Mouse (Mus musculus): ENCODE measurements around the gene Tfap2a. TPM values are rescaled to one million over a fixed set of nuclear protein-coding genes. Genes with fewer than 3 reads are reported as not detected.

The Tfap2a gene
- total RNA-seq, 1 experiment: 0.27 TPM

DNA sequence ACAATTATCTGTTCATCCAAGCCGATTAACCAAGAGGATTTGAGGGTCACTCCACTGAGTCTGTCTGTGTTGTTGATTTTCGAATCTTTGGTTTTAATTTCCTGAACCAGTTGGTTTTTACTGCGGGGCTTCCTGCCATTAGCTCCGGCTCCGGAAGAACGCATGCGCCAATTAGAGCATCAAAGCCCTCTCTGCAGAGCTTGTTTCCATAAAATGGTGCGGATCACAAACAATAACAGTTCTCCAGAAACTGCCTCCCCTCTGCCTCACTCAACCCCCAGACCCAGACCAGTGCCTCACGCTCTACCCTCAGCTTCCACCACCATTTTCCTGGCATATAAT is 18.5 kb downstream of the Tfap2a start:
- in situ Hi-C loops (cut with MboI; ENCODE audit: low sequenced_read_pairs in 2 of 2, unreplicated experiment in 2 of 2): no loop called here
- TF ChIP-seq MAFK (IDR thresholded peaks at IDR 0.05; ENCODE audit: insufficient read depth, low read depth, low read length) (no peak), CHD2 (IDR thresholded peaks at IDR 0.05; ENCODE audit: low read depth, low read length) (no peak), HCFC1 (IDR thresholded peaks at IDR 0.05; ENCODE audit: borderline replicate concordance, insufficient read depth, low read length) (no peak), ZC3H11A (IDR thresholded peaks at IDR 0.05; ENCODE audit: borderline replicate concordance, low read depth, low read length) (no peak), ZNF384 (IDR thresholded peaks at IDR 0.05; ENCODE audit: low read depth, low read length) (no peak)
- Histone ChIP-seq H3K9ac (ENCODE audit: insufficient read depth, low read depth, low read length, poor library complexity, severe bottlenecking) (no peak overlapping the region), H3K9me3 (ENCODE audit: control insufficient read depth, insufficient read depth, low read depth, low read length) (no peaks in the 10 kb centered on the region), H3K27ac (ENCODE audit: insufficient read depth, low read depth, low read length, poor library complexity, severe bottlenecking) (no peak overlapping the region), H3K4me1 (ENCODE audit: control insufficient read depth in 2 of 2, insufficient read depth in 2 of 2, low read length in 2 of 2, poor library complexity in 1 of 2) (peaks cover 9 to 16% of the 10 kb centered on the region in 2 experiments; a peak in 3 of 4 replicates), H3K4me3 (ENCODE audit: insufficient read depth in 1 of 2, low read depth in 1 of 2, low read length in 2 of 2, poor library complexity in 1 of 2, severe bottlenecking in 1 of 2) (no peak overlapping the region), H3K36me3 (ENCODE audit: control insufficient read depth, insufficient read depth, low read length, poor library complexity, severe bottlenecking) (no peaks in the 10 kb centered on the region)
- no peak for DNase-seq (ENCODE audit: low read depth, low spot score)

GRCm38 (mm10) chr13:40719066-40719740 is 19.0 kb downstream of the Tfap2a start:
- Histone ChIP-seq H3K27ac (ENCODE audit: insufficient read depth, low read depth, low read length, poor library complexity, severe bottlenecking) (no peak overlapping the region), H3K36me3 (ENCODE audit: control insufficient read depth, insufficient read depth, low read length, poor library complexity, severe bottlenecking) (no peaks in the 10 kb centered on the region), H3K9ac (ENCODE audit: insufficient read depth, low read depth, low read length, poor library complexity, severe bottlenecking) (no peak overlapping the region), H3K9me3 (ENCODE audit: control insufficient read depth, insufficient read depth, low read depth, low read length) (no peaks in the 10 kb centered on the region), H3K4me3 (ENCODE audit: insufficient read depth in 1 of 2, low read depth in 1 of 2, low read length in 2 of 2, poor library complexity in 1 of 2, severe bottlenecking in 1 of 2) (no peak overlapping the region; a peak in 1 of 4 replicates), H3K4me1 (ENCODE audit: control insufficient read depth in 2 of 2, insufficient read depth in 2 of 2, low read length in 2 of 2, poor library complexity in 1 of 2) (peaks cover 9 to 16% of the 10 kb centered on the region in 2 experiments; a peak in 3 of 4 replicates)
- DNase-seq (ENCODE audit: low read depth, low spot score): no peak
- in situ Hi-C loops (cut with MboI; ENCODE audit: low sequenced_read_pairs in 2 of 2, unreplicated experiment in 2 of 2): no loop called here
- TF ChIP-seq ZNF384 (IDR thresholded peaks at IDR 0.05; ENCODE audit: low read depth, low read length) (no peak), CHD2 (IDR thresholded peaks at IDR 0.05; ENCODE audit: low read depth, low read length) (no peak), MAFK (IDR thresholded peaks at IDR 0.05; ENCODE audit: insufficient read depth, low read depth, low read length) (no peak), HCFC1 (IDR thresholded peaks at IDR 0.05; ENCODE audit: borderline replicate concordance, insufficient read depth, low read length) (no peak), ZC3H11A (IDR thresholded peaks at IDR 0.05; ENCODE audit: borderline replicate concordance, low read depth, low read length) (no peak)

DNA sequence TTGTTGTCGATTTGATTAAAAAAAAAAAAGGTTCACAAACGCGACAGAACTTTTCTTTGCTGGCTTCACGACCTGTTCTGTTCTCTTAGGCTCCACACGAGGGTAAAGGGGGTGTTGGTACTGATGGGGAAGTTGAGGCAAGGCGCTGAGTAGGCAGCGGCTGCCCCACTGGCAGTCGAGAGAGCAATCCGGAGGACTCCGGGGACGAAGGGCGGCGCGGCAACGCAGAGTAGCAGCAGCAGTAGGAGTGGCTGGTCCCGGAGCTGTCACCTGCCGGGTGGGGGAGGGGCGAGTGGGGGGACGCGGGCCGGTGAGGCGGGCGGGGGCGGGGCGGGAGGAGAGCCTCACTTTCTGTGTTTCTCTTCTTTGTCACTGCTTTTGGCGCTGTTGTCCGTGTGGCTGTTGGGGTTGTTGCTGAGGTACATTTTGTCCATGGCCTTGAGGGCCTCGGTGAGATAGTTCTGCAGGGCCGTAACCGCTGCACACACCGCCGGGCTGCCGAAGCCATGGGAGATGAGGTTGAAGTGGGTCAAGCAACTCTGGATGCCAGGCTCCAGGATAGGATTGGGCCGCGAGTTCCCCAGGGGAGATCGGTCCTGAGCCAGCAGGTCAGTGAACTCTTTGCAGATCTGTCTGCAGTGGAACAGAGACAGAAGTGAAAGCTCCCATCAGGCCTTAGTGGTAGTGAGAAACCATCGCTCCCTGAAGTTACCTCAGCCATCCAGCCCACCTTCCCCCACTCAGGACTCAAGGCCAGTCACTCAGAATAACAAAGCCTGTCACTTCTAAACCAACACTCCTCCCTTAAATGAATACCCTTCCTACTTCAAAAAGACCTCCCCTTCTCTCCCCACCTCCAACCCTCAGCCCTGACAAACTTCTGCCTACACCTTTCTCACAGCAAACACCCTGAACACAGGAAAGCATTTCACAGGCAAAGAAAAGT is 21.1 kb downstream of the Tfap2a start:
- DNase-seq (ENCODE audit: low read depth, low spot score): peak; percentile 62
- H3K27ac ChIP-seq (ENCODE audit: insufficient read depth, low read depth, low read length, poor library complexity, severe bottlenecking): 0 out of 2 replicates have a peak overlapping the region, but pooled peaks have one; percentile 18

GRCm38 (mm10) chr13:40714531-40714930 is 23.6 kb downstream of the Tfap2a start:
- TF ChIP-seq HCFC1 (IDR thresholded peaks at IDR 0.05; ENCODE audit: borderline replicate concordance, insufficient read depth, low read length): no peak
- TF ChIP-seq CHD2 (IDR thresholded peaks at IDR 0.05; ENCODE audit: low read depth, low read length): no peak
- TF ChIP-seq MAFK (IDR thresholded peaks at IDR 0.05; ENCODE audit: insufficient read depth, low read depth, low read length): no peak
- TF ChIP-seq ZC3H11A (IDR thresholded peaks at IDR 0.05; ENCODE audit: borderline replicate concordance, low read depth, low read length): no peak
- TF ChIP-seq ZNF384 (IDR thresholded peaks at IDR 0.05; ENCODE audit: low read depth, low read length): no peak
- no peak for DNase-seq (ENCODE audit: low read depth, low spot score)
- H3K4me3 ChIP-seq (ENCODE audit: insufficient read depth in 1 of 2, low read depth in 1 of 2, low read length in 2 of 2, poor library complexity in 1 of 2, severe bottlenecking in 1 of 2): no peak overlapping the region
- in situ Hi-C loops (cut with MboI; ENCODE audit: low sequenced_read_pairs in 2 of 2, unreplicated experiment in 2 of 2): no loop called here
- no peaks in the 10 kb centered on the region for H3K9me3 ChIP-seq (ENCODE audit: control insufficient read depth, insufficient read depth, low read depth, low read length)
- H3K36me3 ChIP-seq (ENCODE audit: control insufficient read depth, insufficient read depth, low read length, poor library complexity, severe bottlenecking): no peaks in the 10 kb centered on the region
- peaks cover 11 to 18% of the 10 kb centered on the region in 2 experiments; a peak in 3 of 4 replicates for H3K4me1 ChIP-seq (ENCODE audit: control insufficient read depth in 2 of 2, insufficient read depth in 2 of 2, low read length in 2 of 2, poor library complexity in 1 of 2)
- no peak overlapping the region for H3K9ac ChIP-seq (ENCODE audit: insufficient read depth, low read depth, low read length, poor library complexity, severe bottlenecking)
- H3K27ac ChIP-seq (ENCODE audit: insufficient read depth, low read depth, low read length, poor library complexity, severe bottlenecking): no peak overlapping the region

More for the DNA sequence above, 21.1 kb downstream of the Tfap2a start:
- no peaks in the 10 kb centered on the region for H3K36me3 ChIP-seq (ENCODE audit: control insufficient read depth, insufficient read depth, low read length, poor library complexity, severe bottlenecking)
- TF ChIP-seq ZNF384 (IDR thresholded peaks at IDR 0.05; ENCODE audit: low read depth, low read length): no peak
- TF ChIP-seq HCFC1 (IDR thresholded peaks at IDR 0.05; ENCODE audit: borderline replicate concordance, insufficient read depth, low read length): no peak
- no peak for TF ChIP-seq ZC3H11A (IDR thresholded peaks at IDR 0.05; ENCODE audit: borderline replicate concordance, low read depth, low read length)
- no peak for TF ChIP-seq CHD2 (IDR thresholded peaks at IDR 0.05; ENCODE audit: low read depth, low read length)
- in situ Hi-C loops (cut with MboI; ENCODE audit: low sequenced_read_pairs in 2 of 2, unreplicated experiment in 2 of 2): no loop called here
- peaks cover 9 to 18% of the 10 kb centered on the region in 2 experiments; a peak in 3 of 4 replicates for H3K4me1 ChIP-seq (ENCODE audit: control insufficient read depth in 2 of 2, insufficient read depth in 2 of 2, low read length in 2 of 2, poor library complexity in 1 of 2)
- no peaks in the 10 kb centered on the region for H3K9me3 ChIP-seq (ENCODE audit: control insufficient read depth, insufficient read depth, low read depth, low read length)
- H3K4me3 ChIP-seq (ENCODE audit: insufficient read depth in 1 of 2, low read depth in 1 of 2, low read length in 2 of 2, poor library complexity in 1 of 2, severe bottlenecking in 1 of 2): peak overlapping the region; percentile 39 to 46
- H3K9ac ChIP-seq (ENCODE audit: insufficient read depth, low read depth, low read length, poor library complexity, severe bottlenecking): no peak overlapping the region
